Mouse (Mus musculus): ENCODE results near the gene Bcr.

DNA sequence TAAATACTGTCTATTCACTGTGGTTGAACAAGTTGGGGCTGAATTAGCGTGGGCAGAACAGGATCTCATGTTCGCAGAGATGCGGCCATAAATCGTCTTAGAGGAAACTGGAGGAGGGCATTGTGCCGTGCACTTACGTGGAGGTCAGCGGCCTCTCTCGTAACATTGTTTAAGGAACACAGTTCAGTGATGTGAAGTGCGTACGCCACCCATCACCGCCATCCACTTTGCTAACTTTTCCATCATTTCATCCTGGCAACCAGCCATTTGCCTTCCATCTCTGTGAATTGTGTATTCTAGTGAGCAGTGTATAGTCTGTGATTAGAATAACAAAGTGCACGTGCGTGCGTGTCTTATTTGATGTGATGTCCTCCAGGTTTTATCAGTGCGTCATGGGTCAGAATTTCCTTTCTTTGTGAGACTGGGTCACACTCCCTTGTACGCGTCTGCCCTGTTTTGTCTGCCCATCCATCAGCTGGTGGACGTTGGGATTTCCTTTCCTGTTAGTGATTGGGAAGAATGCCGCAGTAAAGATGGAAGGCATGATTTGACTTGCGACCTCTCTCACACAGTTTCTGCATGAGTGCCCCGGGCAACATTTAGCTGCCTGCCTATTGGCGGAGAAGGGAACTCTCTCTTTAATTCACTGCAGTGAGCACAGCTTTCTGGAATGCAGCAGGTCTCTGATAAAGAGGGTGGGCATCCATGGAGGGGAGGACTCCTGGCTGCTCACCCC lies 33.0 kb downstream of the Bcr start:
- TF ChIP-seq CTCF (IDR thresholded peaks at IDR 0.05; ENCODE audit: borderline replicate concordance, control insufficient read depth, extremely low read depth, insufficient read depth, low read length, poor library complexity), result no peak
- TF ChIP-seq POLR2A (IDR thresholded peaks at IDR 0.05; ENCODE audit: control insufficient read depth, extremely low read depth, insufficient read depth, low read length, poor library complexity), result no peak
